Mouse (Mus musculus): ENCODE data around the gene Actr6. TPM values are rescaled to one million over a fixed set of nuclear protein-coding genes. Genes with fewer than 3 reads are reported as not detected.

Actr6 gene
- 64.7 and 67.1 TPM in 2 replicates for polyA plus RNA-seq (2015; fragmentation: Nextera tagmentation; extraction: Ambion mirVana)

DNA sequence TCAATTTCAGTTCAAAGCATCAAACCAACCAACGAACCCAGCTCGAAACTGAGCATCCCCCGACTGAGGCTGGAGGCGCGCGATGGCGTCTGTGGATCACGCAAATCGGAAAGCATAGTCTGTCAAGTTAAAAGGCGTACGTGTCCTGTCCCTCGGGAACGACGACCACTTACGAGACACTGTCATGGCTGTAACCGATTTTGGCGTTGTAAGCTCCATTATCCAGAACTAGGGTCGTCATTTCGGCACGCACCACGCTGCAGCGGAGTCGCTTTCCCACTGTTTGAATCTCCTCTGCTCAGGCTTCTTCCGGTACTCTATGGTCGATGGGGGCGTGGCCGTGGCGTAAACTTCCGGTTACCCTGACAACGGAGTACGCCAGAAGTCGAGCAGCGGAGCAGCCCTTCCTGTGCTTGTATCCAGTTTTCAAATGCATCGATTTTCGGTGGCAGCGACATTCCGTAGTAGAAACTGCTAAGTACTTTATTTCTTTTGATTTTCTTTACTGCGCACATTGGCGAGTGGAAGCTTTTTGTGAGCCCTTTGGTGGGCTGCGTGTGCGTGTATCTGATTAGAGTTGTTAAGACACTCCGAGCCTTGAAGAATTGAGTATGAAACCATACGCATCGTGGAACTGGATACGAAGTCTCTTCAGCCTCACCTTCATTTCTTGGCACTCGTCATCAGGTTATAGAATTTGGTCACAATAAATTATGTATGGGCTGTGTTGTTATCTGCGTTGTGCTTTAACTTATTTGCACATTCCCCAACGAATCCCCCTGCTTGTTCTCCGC, at the start of gene Actr6:
TSS of gene Actr6 (minus strand) at position 295 of the 794 bp plus-strand sequence.
- Histone ChIP-seq H3K36me3 (peaks cover 4% of the 10 kb centered on the region; the same call in 1 of the 2 replicates), H3K9me3 (no peaks in the 10 kb centered on the region), H3K9ac (replicated peaks) (peak within 1 kb of the TSS; percentile 66), H3K4me3 (peak within 1 kb of the TSS; percentile 66), H3K4me1 (peaks cover 21% of the 10 kb centered on the region), H3K4me2 (replicated peaks) (peak within 1 kb of the TSS; percentile 66), H3K27ac (replicated peaks) (peak within 1 kb of the TSS; percentile 85), H3K27me3 (no peaks in the 10 kb centered on the region)
- ATAC-seq (replicated peaks): peak; percentile 100
- WGBS: 1% methylated on average over 49 of the region's 49 CpGs

DNA sequence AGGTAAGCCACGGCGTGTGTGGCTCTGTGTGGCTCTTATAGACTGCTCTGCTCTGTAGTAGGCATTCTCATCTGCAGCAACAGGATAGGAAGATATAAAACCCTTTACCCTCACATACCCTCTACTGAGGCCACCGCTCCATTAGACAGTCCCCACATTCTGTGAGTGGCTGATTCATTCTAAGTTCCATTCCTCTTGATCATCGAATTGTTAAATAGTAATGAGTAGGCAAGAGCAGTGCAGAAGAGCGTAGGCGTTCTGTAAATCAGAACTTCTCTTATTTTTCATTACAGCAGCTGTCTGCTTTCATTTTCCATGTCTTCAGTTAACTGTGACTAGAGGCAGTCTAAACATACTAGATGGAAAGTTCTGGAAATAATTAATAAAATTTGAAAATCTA, 43.9 kb upstream of the Actr6 start:
- Histone ChIP-seq H3K9me3 (no peaks in the 10 kb centered on the region), H3K4me3 (no peak overlapping the region), H3K9ac (replicated peaks) (no peak overlapping the region), H3K27me3 (no peaks in the 10 kb centered on the region), H3K4me1 (no peaks in the 10 kb centered on the region), H3K36me3 (peaks cover 4% of the 10 kb centered on the region; the same call in 1 of the 2 replicates), H3K27ac (replicated peaks) (no peak overlapping the region), H3K4me2 (replicated peaks) (no peak overlapping the region)
- no peak for ATAC-seq (replicated peaks)
- WGBS: 96% methylated on average over 6 of the region's 6 CpGs

DNA sequence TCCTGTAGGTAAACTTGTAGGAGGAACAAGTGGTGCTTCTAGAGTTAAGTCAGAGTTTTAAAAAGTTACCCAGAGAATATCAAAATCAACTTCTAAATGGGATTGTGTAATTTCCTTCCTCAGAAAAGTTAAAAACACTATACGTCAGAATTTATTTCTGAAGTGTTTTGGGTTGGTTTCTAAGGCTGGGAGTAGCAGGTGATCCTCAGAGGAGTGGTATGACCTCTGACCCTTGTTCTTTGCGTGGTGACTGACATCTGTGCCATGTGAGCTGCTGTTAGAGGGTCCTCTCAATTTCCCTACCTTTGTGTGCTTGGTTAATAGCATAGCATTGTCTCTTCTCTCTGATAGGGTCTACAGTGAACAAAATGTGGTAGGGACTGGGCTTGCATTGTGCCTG, 39.8 kb upstream of the Actr6 start:
- Histone ChIP-seq H3K4me2 (replicated peaks) (no peak overlapping the region), H3K27me3 (no peaks in the 10 kb centered on the region), H3K9me3 (no peaks in the 10 kb centered on the region), H3K4me3 (no peak overlapping the region), H3K4me1 (no peaks in the 10 kb centered on the region), H3K27ac (replicated peaks) (no peak overlapping the region), H3K36me3 (peaks cover 4% of the 10 kb centered on the region; the same call in 1 of the 2 replicates), H3K9ac (replicated peaks) (no peak overlapping the region)
- ATAC-seq (replicated peaks): no peak
- 55% methylated on average over 2 of the region's 2 CpGs for WGBS

DNA sequence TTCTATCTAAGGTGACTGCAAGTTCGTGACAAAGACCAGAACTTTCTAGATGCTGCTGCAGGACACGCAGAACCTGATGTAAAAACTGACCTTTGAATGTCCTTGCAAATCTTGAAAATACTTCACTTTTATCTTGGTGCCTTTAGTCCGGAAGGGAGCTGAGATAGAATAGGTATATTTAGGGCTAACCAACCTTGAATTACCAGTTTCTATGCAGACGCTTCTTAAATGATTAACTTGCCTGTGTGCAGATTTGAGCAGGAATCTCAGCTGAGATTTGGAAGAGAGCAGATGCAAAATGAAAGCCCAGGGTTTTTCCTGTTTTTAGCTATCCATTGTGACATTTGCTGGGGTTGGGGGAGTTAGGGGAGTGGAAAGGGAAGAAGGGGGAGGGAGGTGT, 37.0 kb upstream of the Actr6 start:
- Histone ChIP-seq H3K4me2 (replicated peaks) (no peak overlapping the region), H3K36me3 (no peaks in the 10 kb centered on the region), H3K9ac (replicated peaks) (no peak overlapping the region), H3K9me3 (no peaks in the 10 kb centered on the region), H3K4me3 (no peak overlapping the region), H3K27me3 (no peaks in the 10 kb centered on the region), H3K27ac (replicated peaks) (no peak overlapping the region), H3K4me1 (no peaks in the 10 kb centered on the region)
- 90% methylated on average over 4 of the region's 4 CpGs for WGBS
- ATAC-seq (replicated peaks): no peak

DNA sequence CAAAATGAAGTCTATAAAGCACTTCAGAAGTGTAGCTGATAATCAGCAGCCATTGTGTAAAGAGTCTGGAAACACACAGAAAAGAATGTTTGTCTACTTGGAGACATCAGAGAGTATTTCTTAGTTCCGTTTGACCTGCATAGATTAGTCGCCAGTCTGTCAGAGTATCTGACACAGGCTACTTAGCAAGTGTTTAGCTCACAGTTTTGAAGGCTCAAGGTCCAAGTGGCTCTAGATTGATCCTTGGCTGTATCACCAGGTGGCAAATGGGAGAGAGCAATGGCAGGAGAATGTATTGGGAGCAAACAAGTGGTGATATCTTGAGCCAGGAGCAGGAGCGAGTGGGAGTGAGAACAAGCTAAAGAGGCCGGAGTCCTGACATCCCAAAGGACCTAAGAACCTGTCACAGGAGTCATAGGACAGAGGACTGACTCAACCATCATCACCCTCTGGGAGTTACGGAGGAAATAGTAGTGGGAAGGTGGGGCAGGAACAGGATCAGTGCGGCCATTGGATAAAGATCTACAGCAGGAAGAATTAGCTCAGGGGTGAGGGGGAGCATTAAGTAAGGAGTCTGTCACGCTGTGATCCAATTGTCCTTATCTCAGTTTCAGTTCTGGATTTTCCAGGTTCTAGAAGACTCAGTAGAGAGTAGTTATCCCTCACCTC, 36.4 kb upstream of the Actr6 start:
- 91% methylated on average over 7 of the region's 7 CpGs for WGBS

DNA sequence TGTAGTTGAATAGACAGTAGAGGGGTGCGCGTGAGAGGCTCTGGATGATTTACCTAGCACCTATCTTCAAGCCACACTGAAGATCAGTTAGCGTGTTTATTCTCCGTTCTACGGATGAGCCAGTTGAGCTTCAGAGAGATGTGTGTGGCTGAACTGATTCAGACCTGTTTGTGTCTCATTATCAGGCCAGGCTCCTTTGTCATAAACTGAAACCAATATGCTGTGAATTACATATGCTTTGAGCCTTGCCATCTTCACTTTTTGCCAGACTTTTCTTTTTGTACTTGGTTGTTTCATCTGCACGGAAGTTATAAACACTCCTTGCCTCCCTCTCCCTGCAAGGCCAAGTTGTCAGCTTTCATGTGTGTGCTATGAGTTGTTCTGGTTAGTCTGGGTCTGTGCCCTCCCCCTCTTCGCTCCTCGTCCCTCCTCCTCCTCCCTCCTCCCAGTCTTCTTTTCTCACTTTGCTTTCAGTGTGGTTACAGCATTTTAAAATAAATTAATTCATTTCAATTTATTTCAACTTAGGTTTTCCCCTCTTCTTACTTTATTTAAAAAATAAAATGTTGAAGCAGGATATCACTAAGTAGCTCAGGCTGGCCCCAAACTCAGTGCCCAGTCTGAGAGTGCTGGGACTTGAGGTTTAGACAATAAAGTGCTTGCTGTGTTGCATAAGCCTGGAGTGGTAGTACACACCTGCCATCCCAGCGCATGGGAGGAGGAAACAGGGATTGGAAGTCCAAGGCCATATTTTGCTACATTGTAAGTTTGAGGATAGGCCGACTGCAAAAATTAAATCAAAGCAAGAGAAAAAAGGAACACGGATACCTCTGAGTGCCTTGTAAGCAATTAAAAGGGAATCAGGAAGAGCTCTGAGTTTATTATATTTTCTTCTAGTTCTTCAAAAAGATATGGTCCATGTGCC, 34.0 kb upstream of the Actr6 start:
- H3K4me1 ChIP-seq: no peaks in the 10 kb centered on the region
- H3K36me3 ChIP-seq: no peaks in the 10 kb centered on the region
- ATAC-seq (replicated peaks): no peak
- no peak overlapping the region for H3K4me3 ChIP-seq
- no peak overlapping the region for H3K27ac ChIP-seq (replicated peaks)
- H3K4me2 ChIP-seq (replicated peaks): no peak overlapping the region
- no peak overlapping the region for H3K9ac ChIP-seq (replicated peaks)
- H3K27me3 ChIP-seq: no peaks in the 10 kb centered on the region
- H3K9me3 ChIP-seq: no peaks in the 10 kb centered on the region
- whole genome bisulfite sequencing: 94% methylated on average over 11 of the region's 11 CpGs

More for the DNA sequence above, 36.4 kb upstream of the Actr6 start:
- H3K4me3 ChIP-seq: no peak overlapping the region
- H3K36me3 ChIP-seq: no peaks in the 10 kb centered on the region
- no peak for ATAC-seq (replicated peaks)
- no peaks in the 10 kb centered on the region for H3K27me3 ChIP-seq
- H3K27ac ChIP-seq (replicated peaks): no peak overlapping the region
- H3K4me1 ChIP-seq: no peaks in the 10 kb centered on the region
- no peaks in the 10 kb centered on the region for H3K9me3 ChIP-seq
- no peak overlapping the region for H3K4me2 ChIP-seq (replicated peaks)
- no peak overlapping the region for H3K9ac ChIP-seq (replicated peaks)

DNA sequence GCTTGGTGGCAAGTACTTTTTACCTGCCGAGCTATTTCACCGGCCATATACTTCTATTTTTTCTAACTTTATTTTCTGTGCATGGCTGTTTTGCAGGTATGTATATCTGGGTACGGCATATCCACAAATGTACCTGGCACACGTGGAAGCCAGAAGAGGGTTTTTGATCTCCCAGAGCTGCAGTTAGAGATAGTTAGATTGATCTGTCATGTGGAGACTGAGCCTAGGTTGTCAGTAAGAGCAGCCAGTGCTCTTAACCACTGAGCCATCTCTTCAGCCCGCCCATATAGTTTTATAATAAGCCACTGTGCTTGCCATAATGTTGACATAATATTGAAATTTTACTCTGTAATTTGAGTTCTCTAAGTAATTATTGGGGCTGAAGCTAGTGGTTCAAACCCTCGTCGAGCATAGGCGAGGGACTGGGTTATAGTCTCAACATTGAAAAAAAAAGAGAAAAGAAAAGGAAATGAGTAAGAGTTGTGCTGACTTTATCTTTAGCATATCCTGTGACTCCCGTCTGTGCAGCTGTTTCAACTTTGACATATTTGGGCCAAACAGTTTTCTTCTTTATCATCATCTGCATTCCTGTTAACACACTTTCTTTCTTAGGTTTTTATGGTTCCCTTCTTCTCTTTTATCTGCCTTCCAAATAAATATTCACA, 32.5 kb upstream of the Actr6 start:
- Histone ChIP-seq H3K4me3 (no peak overlapping the region), H3K36me3 (no peaks in the 10 kb centered on the region), H3K9me3 (no peaks in the 10 kb centered on the region), H3K4me2 (replicated peaks) (no peak overlapping the region), H3K9ac (replicated peaks) (no peak overlapping the region), H3K4me1 (no peaks in the 10 kb centered on the region), H3K27me3 (no peaks in the 10 kb centered on the region), H3K27ac (replicated peaks) (no peak overlapping the region)
- ATAC-seq (replicated peaks): no peak
- 86% methylated on average over 9 of the region's 9 CpGs for WGBS

DNA sequence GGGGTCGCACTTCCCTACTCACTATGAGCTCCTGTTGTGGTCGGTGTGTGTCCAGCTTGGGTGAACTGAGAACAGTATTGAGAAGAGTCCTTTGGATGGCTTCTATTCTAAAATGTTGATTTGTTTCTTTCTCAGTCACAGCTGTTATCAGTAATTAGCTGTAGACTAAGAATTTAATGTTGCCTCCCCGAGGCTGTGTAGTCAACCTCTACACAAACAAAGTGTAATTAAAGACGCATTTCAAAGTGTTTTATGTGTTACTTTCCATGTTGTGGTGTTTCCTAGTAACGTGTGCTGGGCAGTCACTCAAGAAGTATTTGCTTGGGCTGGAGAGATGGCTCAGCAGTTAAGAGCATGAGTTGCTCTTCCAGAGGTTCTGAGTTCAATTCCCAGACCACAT, 28.7 kb upstream of the Actr6 start:
- no peak overlapping the region for H3K27ac ChIP-seq (replicated peaks)
- no peaks in the 10 kb centered on the region for H3K4me1 ChIP-seq
- H3K9ac ChIP-seq (replicated peaks): no peak overlapping the region
- H3K27me3 ChIP-seq: no peaks in the 10 kb centered on the region
- H3K36me3 ChIP-seq: no peaks in the 10 kb centered on the region; the same call in 1 of the 2 replicates
- H3K4me2 ChIP-seq (replicated peaks): no peak overlapping the region
- no peaks in the 10 kb centered on the region for H3K9me3 ChIP-seq
- WGBS: 70% methylated on average over 5 of the region's 5 CpGs
- no peak overlapping the region for H3K4me3 ChIP-seq
- no peak for ATAC-seq (replicated peaks)

DNA sequence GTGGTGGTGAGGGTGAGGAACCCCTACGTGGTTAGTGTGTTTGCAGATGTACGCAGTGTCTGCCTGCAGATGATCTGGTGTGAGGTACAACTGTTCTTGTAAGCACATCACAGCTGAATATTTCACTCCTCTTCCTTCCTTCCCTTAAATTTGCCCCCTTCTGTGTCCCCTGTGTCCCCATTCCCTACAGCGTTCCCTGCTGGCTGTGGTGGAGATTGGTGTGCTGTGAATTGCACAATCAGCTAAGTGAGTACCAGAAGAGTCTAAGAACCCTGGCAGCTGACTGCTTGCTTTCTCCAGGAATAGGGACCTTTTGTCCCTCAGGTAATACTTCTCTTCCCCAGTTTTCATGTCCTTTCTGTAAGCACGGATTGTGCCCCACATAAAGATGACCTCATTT, 23.1 kb upstream of the Actr6 start:
- WGBS: 94% methylated on average over 4 of the region's 4 CpGs
- no peak overlapping the region for H3K4me3 ChIP-seq
- no peak for ATAC-seq (replicated peaks)

DNA sequence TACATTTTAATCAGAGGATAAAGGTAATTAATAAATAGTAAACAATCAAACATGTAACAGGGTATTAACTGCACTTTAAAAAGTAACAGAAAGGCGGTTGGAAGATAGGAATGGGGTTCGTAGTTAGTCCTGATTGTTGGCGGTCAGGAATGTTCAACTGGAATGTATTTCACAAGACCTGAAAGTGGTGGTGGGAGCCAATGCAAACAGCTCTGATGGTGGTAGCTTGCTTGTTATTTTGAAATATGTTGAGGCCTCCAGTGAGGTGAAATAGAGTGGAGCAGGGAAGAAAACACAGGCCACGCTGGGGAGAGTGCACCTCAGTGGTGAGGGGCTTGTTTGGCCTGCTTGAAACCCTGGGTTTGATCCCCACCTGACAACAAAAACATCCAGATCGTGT, 19.0 kb upstream of the Actr6 start:
- 89% methylated on average over 5 of the region's 5 CpGs for WGBS

More for the DNA sequence above, 23.1 kb upstream of the Actr6 start:
- Histone ChIP-seq H3K27ac (replicated peaks) (no peak overlapping the region), H3K4me2 (replicated peaks) (no peak overlapping the region), H3K27me3 (no peaks in the 10 kb centered on the region), H3K9ac (replicated peaks) (no peak overlapping the region), H3K9me3 (no peaks in the 10 kb centered on the region), H3K36me3 (no peaks in the 10 kb centered on the region; the same call in 1 of the 2 replicates), H3K4me1 (no peaks in the 10 kb centered on the region)

DNA sequence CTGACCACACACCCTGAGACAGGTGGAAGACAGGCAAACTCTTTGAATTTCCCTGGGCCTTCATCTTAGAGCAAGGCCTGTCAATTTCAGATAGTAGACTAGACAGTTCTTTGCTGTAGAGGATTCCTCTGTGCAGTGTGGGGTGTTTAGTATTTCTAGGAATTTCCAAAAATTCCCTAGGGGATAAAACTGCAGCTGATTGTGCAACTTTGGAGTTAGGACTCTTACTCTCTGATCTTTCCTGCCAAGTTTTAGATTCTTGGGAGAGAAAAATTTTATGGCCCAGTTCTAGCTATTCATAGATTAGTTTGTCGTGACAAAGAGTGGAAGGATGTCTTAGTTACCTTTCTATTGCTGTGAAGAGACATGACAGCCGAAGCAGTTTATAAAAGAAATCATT, 16.5 kb upstream of the Actr6 start:
- no peak overlapping the region for H3K9ac ChIP-seq (replicated peaks)
- WGBS: 95% methylated on average over 2 of the region's 2 CpGs
- peaks cover 18% of the 10 kb centered on the region for H3K4me1 ChIP-seq
- H3K27ac ChIP-seq (replicated peaks): no peak overlapping the region
- no peak for ATAC-seq (replicated peaks)
- H3K4me3 ChIP-seq: no peak overlapping the region
- H3K36me3 ChIP-seq: no peaks in the 10 kb centered on the region
- H3K4me2 ChIP-seq (replicated peaks): no peak overlapping the region
- no peaks in the 10 kb centered on the region for H3K27me3 ChIP-seq
- H3K9me3 ChIP-seq: no peaks in the 10 kb centered on the region

More for the DNA sequence above, 19.0 kb upstream of the Actr6 start:
- Histone ChIP-seq H3K4me3 (no peak overlapping the region), H3K9ac (replicated peaks) (no peak overlapping the region), H3K9me3 (no peaks in the 10 kb centered on the region), H3K36me3 (no peaks in the 10 kb centered on the region), H3K27ac (replicated peaks) (no peak overlapping the region), H3K4me2 (replicated peaks) (no peak overlapping the region), H3K27me3 (no peaks in the 10 kb centered on the region), H3K4me1 (peaks cover 10% of the 10 kb centered on the region; the same call in 1 of the 2 replicates)
- no peak for ATAC-seq (replicated peaks)
